Mouse (Mus musculus) heart, postnatal 0 days (tissue): Measurements from ENCODE around the gene Runx2. TPM values are rescaled to one million over a fixed set of nuclear protein-coding genes. Genes with fewer than 3 reads are reported as not detected.

Experiments used
- ATAC-seq: fragments of 200-750 bp; cut with Nextera tagmentation; 2 replicates; pipeline ENCODE4 v1.8.0; 2017; ENCODE audit warnings: low read depth, moderate number of reproducible peaks, moderate library complexity; ENCODE audit not compliant: insufficient read depth
- DNase-seq: peaks from one replicate; pipeline ENCODE4 v3.0.0-alpha.2; 2016; ENCODE audit warnings: low spot score
- H3K27ac ChIP-seq: fragments of 300-500 bp; sonication (generic); 2 replicates; pipeline ENCODE4 v1.5.1; 2014; ENCODE audit warnings: low read depth, mild to moderate bottlenecking
- H3K27me3 ChIP-seq: fragments of 300-500 bp; sonication (generic); 2 replicates; pipeline ENCODE4 v1.6.1; 2014; ENCODE audit warnings: low read length, mixed read lengths; ENCODE audit not compliant: control insufficient read depth, insufficient read depth
- H3K36me3 ChIP-seq: fragments of 300-500 bp; sonication (generic); replicated peaks from 2 replicates; pipeline ENCODE4 v1.6.1; 2014; ENCODE audit warnings: low read length, mixed read lengths; ENCODE audit not compliant: control insufficient read depth, insufficient read depth
- H3K4me1 ChIP-seq: fragments of 300-500 bp; sonication (generic); 2 replicates; pipeline ENCODE4 v1.6.1; 2014; ENCODE audit warnings: antibody characterized with exemption; ENCODE audit not compliant: control insufficient read depth, insufficient read depth
- H3K4me2 ChIP-seq: fragments of 300-500 bp; sonication (generic); 2 replicates; pipeline ENCODE4 v1.6.1; 2014; ENCODE audit warnings: low read depth, mild to moderate bottlenecking, low read length, moderate library complexity
- H3K4me3 ChIP-seq: fragments of 300-500 bp; sonication (generic); 2 replicates; pipeline ENCODE4 v1.5.1; 2014; ENCODE audit warnings: low read depth, low read length
- H3K9ac ChIP-seq: fragments of 300-500 bp; sonication (generic); replicated peaks from 2 replicates; pipeline ENCODE4 v1.6.1; 2014; ENCODE audit warnings: low read depth, low read length, mixed read lengths
- H3K9me3 ChIP-seq: fragments of 300-500 bp; sonication (generic); replicated peaks from 2 replicates; pipeline ENCODE4 v1.6.1; 2016; ENCODE audit warnings: low read length; ENCODE audit not compliant: control insufficient read depth
- CTCF ChIP-seq: IDR thresholded peaks from 2 replicates; pipeline ENCODE4 v1.5.1; 2016; ENCODE audit warnings: antibody characterized with exemption, control low read depth, low read depth
- EP300 ChIP-seq: IDR thresholded peaks from 2 replicates; pipeline ENCODE4 v1.6.1; 2016; ENCODE audit warnings: antibody characterized with exemption, low read depth
- WGBS: fragments of 180-500 bp; shearing (Covaris S2); extraction: QIAGEN DNeasy Blood & Tissue Kit; methylation state at CpG from one replicate; pipeline ENCODE4 v1.1.7; 2014; 5-methylcytosine and 5-hydroxymethylcytosine counted together
- polyA plus RNA-seq: library from polyadenylated mRNA; unstranded; fragments of >200 nt; fragmentation: Nextera tagmentation; extraction: Ambion mirVana; gene quantifications from 2 replicates; pipeline ENCODE4 v1.2.1, GENCODE M21; 2015
- total RNA-seq: library from RNA; depleted of rRNA; stranded (reverse); fragments of >200 nt; gene quantifications from 2 replicates; pipeline ENCODE4 v1.2.3, GENCODE M21; 2014; ENCODE audit warnings: low replicate concordance

Runx2 gene
- total and polyA plus RNA-seq, 2 experiments from 2014 or later = 0.04 TPM; not detected in 1

GRCm38 (mm10) chr17:44669985-44670384 is 144.6 kb downstream of the Runx2 start:
- DNase-seq (no peak), ATAC-seq (no peak)
- Histone ChIP-seq H3K9me3 (no peaks in the 10 kb centered on the region), H3K4me1 (0 out of 2 replicates have a peak, but pooled peaks cover 9% of the 10 kb centered on the region), H3K36me3 (no peaks in the 10 kb centered on the region), H3K4me3 (no peak overlapping the region), H3K9ac (no peak overlapping the region), H3K4me2 (no peak overlapping the region), H3K27ac (no peak overlapping the region), H3K27me3 (no peaks in the 10 kb centered on the region)
- WGBS = 54% methylated on average over 11 of the region's 11 CpGs
- TF ChIP-seq CTCF (no peak), EP300 (no peak)

- TF ChIP-seq EP300 = no peak
- TF ChIP-seq CTCF = no peak
- Histone ChIP-seq H3K4me1 (no peaks in the 10 kb centered on the region), H3K27me3 (no peaks in the 10 kb centered on the region), H3K4me3 (no peak overlapping the region), H3K9ac (no peak overlapping the region), H3K4me2 (no peak overlapping the region), H3K36me3 (no peaks in the 10 kb centered on the region), H3K27ac (no peak overlapping the region), H3K9me3 (no peaks in the 10 kb centered on the region)
- DNase-seq (no peak), ATAC-seq (no peak)
- WGBS = 53% methylated on average over 5 of the region's 5 CpGs
Measured at GRCm38 (mm10) chr17:44667346-44667745, 147.3 kb downstream of the Runx2 start.

GRCm38 (mm10) chr17:44663872-44664271 is 150.7 kb downstream of the Runx2 start:
- 85% methylated on average over 7 of the region's 7 CpGs for WGBS
- Histone ChIP-seq H3K9ac (no peak overlapping the region), H3K4me1 (no peaks in the 10 kb centered on the region), H3K27ac (no peak overlapping the region), H3K4me3 (no peak overlapping the region), H3K4me2 (no peak overlapping the region), H3K27me3 (no peaks in the 10 kb centered on the region), H3K36me3 (no peaks in the 10 kb centered on the region), H3K9me3 (no peaks in the 10 kb centered on the region)
- no peak for ATAC-seq
- no peak for TF ChIP-seq CTCF
- DNase-seq = no peak

- Histone ChIP-seq H3K4me3 (no peak overlapping the region), H3K27me3 (no peaks in the 10 kb centered on the region), H3K36me3 (no peaks in the 10 kb centered on the region), H3K4me2 (no peak overlapping the region), H3K9ac (no peak overlapping the region), H3K9me3 (no peaks in the 10 kb centered on the region), H3K4me1 (no peaks in the 10 kb centered on the region), H3K27ac (no peak overlapping the region)
- TF ChIP-seq EP300 (no peak), CTCF (no peak)
- DNase-seq (no peak), ATAC-seq (no peak)
- WGBS = 85% methylated on average over 1 of the region's 1 CpGs
Measured at GRCm38 (mm10) chr17:44663208-44663607, 151.4 kb downstream of the Runx2 start.

GRCm38 (mm10) chr17:44662080-44662706 is 152.4 kb downstream of the Runx2 start:
- H3K27me3 ChIP-seq = no peaks in the 10 kb centered on the region
- no peak overlapping the region for H3K4me2 ChIP-seq
- TF ChIP-seq EP300 = no peak
- no peak for TF ChIP-seq CTCF
- H3K36me3 ChIP-seq = no peaks in the 10 kb centered on the region
- H3K9me3 ChIP-seq = no peaks in the 10 kb centered on the region
- no peaks in the 10 kb centered on the region for H3K4me1 ChIP-seq
- H3K27ac ChIP-seq = no peak overlapping the region
- H3K9ac ChIP-seq = no peak overlapping the region
- 81% methylated on average over 6 of the region's 6 CpGs for WGBS
- DNase-seq = no peak
- H3K4me3 ChIP-seq = no peak overlapping the region
- ATAC-seq = no peak

GRCm38 (mm10) chr17:44660121-44660806 is 154.3 kb downstream of the Runx2 start:
- Histone ChIP-seq H3K9ac (no peak overlapping the region), H3K36me3 (no peaks in the 10 kb centered on the region), H3K27ac (no peak overlapping the region), H3K9me3 (no peaks in the 10 kb centered on the region), H3K27me3 (no peaks in the 10 kb centered on the region), H3K4me3 (no peak overlapping the region), H3K4me1 (no peaks in the 10 kb centered on the region), H3K4me2 (no peak overlapping the region)
- 67% methylated on average over 7 of the region's 7 CpGs for WGBS
- DNase-seq = no peak
- TF ChIP-seq EP300 = no peak
- no peak for TF ChIP-seq CTCF
- no peak for ATAC-seq
